ENCODE assay signal across 8 mouse cellular contexts in the genomic region with DNA sequence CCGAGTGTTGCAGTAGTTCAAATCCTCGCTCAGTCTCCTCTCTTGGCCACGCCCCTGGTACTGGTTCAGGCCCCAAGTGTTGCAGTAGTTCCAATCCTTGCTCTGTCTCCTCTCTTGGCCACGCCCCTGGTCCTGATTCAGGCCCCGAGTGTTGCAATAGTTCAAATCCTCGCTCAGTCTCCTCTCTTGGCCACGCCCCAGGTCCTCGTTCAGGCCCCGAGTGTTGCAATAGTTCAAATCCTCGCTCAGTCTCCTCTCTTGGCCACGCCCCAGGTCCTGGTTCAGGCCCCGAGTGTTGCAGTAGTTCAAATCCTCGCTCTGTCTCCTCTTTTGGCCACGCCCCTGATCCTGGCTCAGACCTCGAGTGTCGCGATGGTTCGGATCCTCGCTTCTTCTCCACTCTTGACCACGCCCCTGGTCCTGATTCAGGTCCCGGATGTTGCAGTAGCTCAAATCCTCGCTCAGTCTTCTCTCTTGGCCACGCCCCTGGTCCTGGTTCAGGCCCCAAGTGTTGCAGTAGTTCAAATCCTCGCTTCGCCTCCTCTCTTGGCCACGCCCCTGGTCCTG. TPM values are rescaled to one million over a fixed set of nuclear protein-coding genes. Genes with fewer than 3 reads are reported as not detected.
DNase-seq lines count a peak whose midpoint lies in the region; ATAC-seq and TF ChIP-seq lines count a peak whose summit lies in the region.

No protein-coding gene starts in this region.

- no peak; the same call in 1 of the 2 replicates for TF ChIP-seq POLR2A in testis, adult 2 months (IDR thresholded peaks at IDR 0.05; ENCODE audit: control insufficient read depth, low read depth, low read length)

- DNase-seq in embryo, embryonic 9.5 days (ENCODE audit: extremely low spot score), result peak; percentile 35
- DNase-seq in embryo, embryonic 11 days, result no peak
- DNase-seq in ZHBTc4 (ENCODE audit: low read depth, low spot score), result peak; percentile 80
- no peak for DNase-seq in ovary, postnatal 10 days (ENCODE audit: low spot score)

- no peak overlapping the region for H3K27ac ChIP-seq in hindbrain, embryonic 15.5 days (replicated peaks)
- peak overlapping the region; percentile 83 for H3K27ac ChIP-seq in lung, embryonic 15.5 days
- H3K27ac ChIP-seq in testis, adult 2 months (ENCODE audit: control insufficient read depth, insufficient read depth, low read depth, low read length), result peak overlapping the region; percentile 96

- peak overlapping the region; percentile 58 for H3K4me2 ChIP-seq in hindbrain, embryonic 15.5 days
- peak overlapping the region; percentile 55 for H3K4me2 ChIP-seq in lung, embryonic 15.5 days

- H3K9me3 ChIP-seq in hindbrain, embryonic 15.5 days, result no peaks in the 10 kb centered on the region
- H3K9me3 ChIP-seq in lung, embryonic 15.5 days, result no peaks in the 10 kb centered on the region

- no peak overlapping the region for H3K9ac ChIP-seq in hindbrain, embryonic 15.5 days
- no peak overlapping the region for H3K9ac ChIP-seq in lung, embryonic 15.5 days

- 15% methylated on average over 26 of the region's 26 CpGs for WGBS in hindbrain, embryonic 15.5 days
- 20% methylated on average over 26 of the region's 26 CpGs for WGBS in lung, embryonic 15.5 days

- H3K27me3 ChIP-seq in hindbrain, embryonic 15.5 days, result peaks cover 10% of the 10 kb centered on the region
- no peaks in the 10 kb centered on the region for H3K27me3 ChIP-seq in lung, embryonic 15.5 days
- no peaks in the 10 kb centered on the region for H3K27me3 ChIP-seq in testis, adult 2 months (ENCODE audit: control insufficient read depth, insufficient read depth, low read length)

- H3K4me3 ChIP-seq in hindbrain, embryonic 15.5 days, result peak overlapping the region; percentile 34
- H3K4me3 ChIP-seq in lung, embryonic 15.5 days, result peak overlapping the region; percentile 43
- H3K4me3 ChIP-seq in testis, adult 2 months (ENCODE audit: control insufficient read depth, low read depth, low read length), result peak overlapping the region; percentile 93

- TF ChIP-seq CTCF in testis, adult 2 months (IDR thresholded peaks at IDR 0.05; ENCODE audit: control insufficient read depth, insufficient read depth, insufficient replicate concordance, low read depth, low read length), result no peak

- peaks cover 23% of the 10 kb centered on the region for H3K4me1 ChIP-seq in hindbrain, embryonic 15.5 days (replicated peaks)
- peaks cover 15% of the 10 kb centered on the region for H3K4me1 ChIP-seq in lung, embryonic 15.5 days
- peaks cover 17% of the 10 kb centered on the region for H3K4me1 ChIP-seq in testis, adult 2 months (ENCODE audit: control insufficient read depth, insufficient read depth, low read length)

- H3K36me3 ChIP-seq in hindbrain, embryonic 15.5 days, result no peaks in the 10 kb centered on the region
- H3K36me3 ChIP-seq in lung, embryonic 15.5 days, result no peaks in the 10 kb centered on the region
- H3K36me3 ChIP-seq in testis, adult 2 months (ENCODE audit: control insufficient read depth, insufficient read depth, low read length), result no peaks in the 10 kb centered on the region

- ATAC-seq in hindbrain, embryonic 15.5 days (ENCODE audit: low FRiP score, low read depth), result no peak
- ATAC-seq in lung, embryonic 15.5 days (ENCODE audit: borderline replicate concordance, extremely low read depth, low FRiP score, low TSS enrichment), result no peak
- no peak for ATAC-seq in activated CD4-positive, CD25-positive, alpha-beta regulatory T cell, adult 4 months

RNA-seq across cellular contexts. Expression of a gene that starts 1.6 kb away (rescaled TPM):
- polyA plus RNA-seq in hindbrain, embryonic 15.5 days (2015; fragmentation: Nextera tagmentation; extraction: Ambion mirVana), result 2.9 and 3.2 TPM in 2 replicates
- polyA plus RNA-seq in lung, embryonic 15.5 days (2015; fragmentation: Nextera tagmentation; extraction: Ambion mirVana), result 0.86 and 1.0 TPM in 2 replicates
- 222 and 254 TPM in 2 replicates for polyA plus RNA-seq in testis, adult 2 months (2012; rRNA removed)
- under 1 TPM in 1 of 2 experiments, not detected in 1; 0.15 TPM for polyA plus RNA-seq in activated CD4-positive, CD25-positive, alpha-beta regulatory T cell, adult 4 months (2017; shearing (Covaris generic))

RNA-seq across cellular contexts. Expression of a gene that starts 20.0 kb away (rescaled TPM):
- polyA plus RNA-seq in hindbrain, embryonic 15.5 days (2015; fragmentation: Nextera tagmentation; extraction: Ambion mirVana), result 0.77 and 2.0 TPM in 2 replicates
- 1.7 and 2.0 TPM in 2 replicates for polyA plus RNA-seq in lung, embryonic 15.5 days (2015; fragmentation: Nextera tagmentation; extraction: Ambion mirVana)
- 4.8 and 5.8 TPM in 2 replicates for polyA plus RNA-seq in testis, adult 2 months (2012; rRNA removed)
- 1 to 10 TPM; 1.6 to 1.9 TPM for polyA plus RNA-seq in activated CD4-positive, CD25-positive, alpha-beta regulatory T cell, adult 4 months (2017; shearing (Covaris generic))

RNA-seq across cellular contexts. Expression of a gene that starts 25.8 kb away (rescaled TPM):
- polyA plus RNA-seq in hindbrain, embryonic 15.5 days (2015; fragmentation: Nextera tagmentation; extraction: Ambion mirVana), result 95.9 and 99.5 TPM in 2 replicates
- polyA plus RNA-seq in lung, embryonic 15.5 days (2015; fragmentation: Nextera tagmentation; extraction: Ambion mirVana), result 133 and 134 TPM in 2 replicates
- 321 and 371 TPM in 2 replicates for polyA plus RNA-seq in testis, adult 2 months (2012; rRNA removed)
- 10 to 100 TPM; 57.6 to 73.2 TPM for polyA plus RNA-seq in activated CD4-positive, CD25-positive, alpha-beta regulatory T cell, adult 4 months (2017; shearing (Covaris generic))

RNA-seq across cellular contexts. Expression of a gene that starts 31.8 kb away (rescaled TPM):
- 272 and 274 TPM in 2 replicates for polyA plus RNA-seq in hindbrain, embryonic 15.5 days (2015; fragmentation: Nextera tagmentation; extraction: Ambion mirVana)
- 267 and 270 TPM in 2 replicates for polyA plus RNA-seq in lung, embryonic 15.5 days (2015; fragmentation: Nextera tagmentation; extraction: Ambion mirVana)
- polyA plus RNA-seq in testis, adult 2 months (2012; rRNA removed), result 362 and 383 TPM in 2 replicates
- polyA plus RNA-seq in activated CD4-positive, CD25-positive, alpha-beta regulatory T cell, adult 4 months (2017; shearing (Covaris generic)), result 100 to 1,000 TPM; 214 to 229 TPM

RNA-seq across cellular contexts. Expression of a gene that starts 36.0 kb away (rescaled TPM):
- 0.67 and 0.75 TPM in 2 replicates for polyA plus RNA-seq in hindbrain, embryonic 15.5 days (2015; fragmentation: Nextera tagmentation; extraction: Ambion mirVana)
- 13.1 and 14.4 TPM in 2 replicates for polyA plus RNA-seq in lung, embryonic 15.5 days (2015; fragmentation: Nextera tagmentation; extraction: Ambion mirVana)
- polyA plus RNA-seq in testis, adult 2 months (2012; rRNA removed), result 0.15 and 0.29 TPM in 2 replicates
- polyA plus RNA-seq in activated CD4-positive, CD25-positive, alpha-beta regulatory T cell, adult 4 months (2017; shearing (Covaris generic)), result 1 to 10 TPM; 2.7 to 3.6 TPM

Comparison
In these comparisons a context has a peak if more than half of its experiments do, and no peak if none do; other contexts are left out.
1. DNase-seq: peak in embryo, embryonic 9.5 days (single experiment) and ZHBTc4 (single experiment); none in embryo, embryonic 11 days (single experiment) and ovary, postnatal 10 days (single experiment).
2. H3K4me3 ChIP-seq: peak in every context shown above with its lines; median percentile 93 in testis, adult 2 months; 43 in lung, embryonic 15.5 days; 34 in hindbrain, embryonic 15.5 days.
3. RNA of a gene that starts 1.6 kb away (polyA plus RNA-seq): 222 to 254 TPM in testis, adult 2 months; 2.9 to 3.2 TPM in hindbrain, embryonic 15.5 days, 0.86 to 1.0 TPM in lung, embryonic 15.5 days and 0.15 TPM in activated CD4-positive, CD25-positive, alpha-beta regulatory T cell, adult 4 months; every median in the first group is over 10 times any median in the second.